Comparison of ENCODE assay signal across 30 mouse cellular contexts in genomic region chr6:38792966-38793365, GRCm38 (mm10).
DNase-seq lines count a peak whose midpoint lies in the region; ATAC-seq lines count a peak whose summit lies in the region.
"Had no signal": no experiment of that assay in that cellular context is flagged by ENCODE, and none has a peak within 500 bp of the region (broad histone marks: within the 10 kb centered on the region; RNA-seq: fewer than 3 reads in every experiment).

No protein-coding gene starts in this region.

- WGBS in forebrain, embryonic 11.5 days = 93% methylated on average over 3 of the region's 3 CpGs

- H3K4me3 ChIP-seq in forebrain, embryonic 11.5 days (ENCODE audit: low read depth, low read length) = no peak overlapping the region
- H3K4me3 ChIP-seq: forebrain, embryonic 15.5 days; heart, embryonic 13.5 days; hindbrain, embryonic 15.5 days; layer of hippocampus, adult 2 months; limb, embryonic 12.5 days; lung, embryonic 15.5 days; midbrain, embryonic 10.5 days; myocyte; neural tube, embryonic 13.5 days had no signal

- no peaks in the 10 kb centered on the region for H3K9me3 ChIP-seq in forebrain, embryonic 11.5 days (ENCODE audit: control insufficient read depth, low read length)
- H3K9me3 ChIP-seq: forebrain, embryonic 15.5 days; heart, embryonic 13.5 days; hindbrain, embryonic 15.5 days; limb, embryonic 12.5 days; lung, embryonic 15.5 days; midbrain, embryonic 10.5 days; neural tube, embryonic 13.5 days had no signal

- H3K4me2 ChIP-seq in forebrain, embryonic 11.5 days (ENCODE audit: low read depth, low read length, severe bottlenecking) = no peak overlapping the region
- H3K4me2 ChIP-seq: forebrain, embryonic 15.5 days; heart, embryonic 13.5 days; hindbrain, embryonic 15.5 days; limb, embryonic 12.5 days; lung, embryonic 15.5 days; neural tube, embryonic 13.5 days had no signal

- no peaks in the 10 kb centered on the region for H3K36me3 ChIP-seq in forebrain, embryonic 11.5 days (ENCODE audit: control insufficient read depth, insufficient read depth, low read length)
- H3K36me3 ChIP-seq: forebrain, embryonic 15.5 days; hindbrain, embryonic 15.5 days; lung, embryonic 15.5 days; neural tube, embryonic 13.5 days had no signal

- H3K27ac ChIP-seq in forebrain, embryonic 11.5 days (ENCODE audit: low read depth, low read length) = no peak overlapping the region
- H3K27ac ChIP-seq: forebrain, embryonic 15.5 days; heart, embryonic 13.5 days; hindbrain, embryonic 15.5 days; layer of hippocampus, adult 2 months; limb, embryonic 12.5 days; liver, embryonic 14.5 days; lung, embryonic 15.5 days; midbrain, embryonic 10.5 days; neural tube, embryonic 13.5 days had no signal

- intact Hi-C loops in left cerebral cortex, postnatal 4 days (cut with DNase I) = no loop called here
- intact Hi-C loops in left cerebral cortex, postnatal 14 days (cut with DNase I) = no loop called here

- DNase-seq in gastrocnemius, adult 18-20 months (ENCODE audit: low spot score) = peak; percentile 34
- no peak for DNase-seq in gastrocnemius, postnatal 10 days
- peak; percentile 14 for DNase-seq in left cerebral cortex, postnatal 4 days
- DNase-seq in left cerebral cortex, postnatal 14 days (ENCODE audit: low spot score in 2 of 2) = no peak
- peak; percentile 98 for DNase-seq in adipocyte (ENCODE audit: low spot score)
- peak; percentile 97 for DNase-seq in fat pad, adult 2 months (ENCODE audit: extremely low read depth, low read depth, low spot score)
- no peak for DNase-seq in cerebellum, postnatal 14 days
- DNase-seq in forebrain, embryonic 11.5 days (ENCODE audit: low spot score) = no peak
- DNase-seq: cerebellum, adult 11-12 months; cerebellum, postnatal 25 days; gastrocnemius, postnatal 36 days; kidney, adult 9 months; kidney, postnatal 14 days; lung, postnatal 4 days; retina, postnatal 1 day; right cerebral cortex, postnatal 25 days; thymus, adult 18-20 months; thymus, postnatal 36 days had no signal

- no peaks in the 10 kb centered on the region for H3K27me3 ChIP-seq in forebrain, embryonic 11.5 days (ENCODE audit: control insufficient read depth, insufficient read depth, low read length)
- H3K27me3 ChIP-seq: forebrain, embryonic 15.5 days; heart, embryonic 13.5 days; hindbrain, embryonic 15.5 days; limb, embryonic 12.5 days; lung, embryonic 15.5 days; neural tube, embryonic 13.5 days; Patski had no signal

- ATAC-seq in forebrain, embryonic 11.5 days (replicated peaks; ENCODE audit: low FRiP score) = no peak
- ATAC-seq: forebrain, embryonic 15.5 days; midbrain, embryonic 16.5 days; Patski had no signal

- no peaks in the 10 kb centered on the region for H3K4me1 ChIP-seq in forebrain, embryonic 11.5 days (replicated peaks; ENCODE audit: control insufficient read depth, insufficient read depth, low read length)
- H3K4me1 ChIP-seq: forebrain, embryonic 15.5 days; limb, embryonic 12.5 days; midbrain, embryonic 10.5 days had no signal

- H3K9ac ChIP-seq in forebrain, embryonic 11.5 days (ENCODE audit: low read length) = no peak overlapping the region
- H3K9ac ChIP-seq: forebrain, embryonic 15.5 days; heart, embryonic 13.5 days; hindbrain, embryonic 15.5 days; limb, embryonic 12.5 days; liver, embryonic 14.5 days; lung, embryonic 15.5 days; neural tube, embryonic 13.5 days had no signal

Comparison
In these comparisons a context has a peak if more than half of its experiments do, and no peak if none do; other contexts are left out.
1. DNase-seq: peak in gastrocnemius, adult 18-20 months (single experiment), left cerebral cortex, postnatal 4 days (single experiment), adipocyte (single experiment) and fat pad, adult 2 months (single experiment); none in gastrocnemius, postnatal 10 days (single experiment), left cerebral cortex, postnatal 14 days (0 of 2), cerebellum, postnatal 14 days (0 of 2) and forebrain, embryonic 11.5 days (single experiment).